8 mouse cellular contexts compared by ENCODE assay signal in genomic region chr8:124284984-124285576, GRCm38 (mm10). TPM values are rescaled to one million over a fixed set of nuclear protein-coding genes. Genes with fewer than 3 reads are reported as not detected.
A peak's percentile ranks its signal among the peaks of the same experiment; 100 is the strongest.
DNase-seq lines count a peak whose midpoint lies in the region; ATAC-seq and TF ChIP-seq lines count a peak whose summit lies in the region.
"Had no signal": no experiment of that assay in that cellular context is flagged by ENCODE, and none has a peak within 500 bp of the region (broad histone marks: within the 10 kb centered on the region; RNA-seq: fewer than 3 reads in every experiment).

No protein-coding gene starts in this region.

- no peak for TF ChIP-seq POLR2A in embryonic fibroblast, embryonic 13.5 days (IDR thresholded peaks at IDR 0.05; ENCODE audit: low read depth, low read length)

- H3K9ac ChIP-seq in limb, embryonic 12.5 days (replicated peaks) = no peak overlapping the region
- H3K9ac ChIP-seq: liver, embryonic 13.5 days had no signal

- no peaks in the 10 kb centered on the region for H3K36me3 ChIP-seq in limb, embryonic 12.5 days
- H3K36me3 ChIP-seq: liver, embryonic 13.5 days had no signal

- peak; percentile 71 for DNase-seq in cerebellum, adult 11-12 months
- peak; percentile 56 to 63 for DNase-seq in heart, postnatal 14 days
- no peak for DNase-seq in layer of hippocampus, adult 9-11 months
- no peak for DNase-seq in embryo, embryonic 11 days
- DNase-seq: liver, embryonic 13.5 days had no signal

- WGBS in limb, embryonic 12.5 days = 58% methylated on average over 9 of the region's 9 CpGs

- ATAC-seq in limb, embryonic 12.5 days (ENCODE audit: insufficient number of reproducible peaks, insufficient read depth, low FRiP score, low TSS enrichment, low read depth) = no peak
- ATAC-seq in frontal cortex, adult (ENCODE audit: low TSS enrichment) = no peak

- no peak for TF ChIP-seq CTCF in embryonic fibroblast, embryonic 13.5 days (IDR thresholded peaks at IDR 0.05; ENCODE audit: borderline replicate concordance, insufficient read depth, low read length)

- H3K4me2 ChIP-seq in limb, embryonic 12.5 days = no peak overlapping the region
- H3K4me2 ChIP-seq: liver, embryonic 13.5 days had no signal

- H3K27me3 ChIP-seq in limb, embryonic 12.5 days = no peaks in the 10 kb centered on the region
- H3K27me3 ChIP-seq: liver, embryonic 13.5 days had no signal

- H3K9me3 ChIP-seq in limb, embryonic 12.5 days = no peaks in the 10 kb centered on the region
- H3K9me3 ChIP-seq: liver, embryonic 13.5 days had no signal

- H3K4me3 ChIP-seq in embryonic fibroblast, embryonic 13.5 days (ENCODE audit: insufficient read depth, low read length) = no peak overlapping the region
- no peak overlapping the region for H3K4me3 ChIP-seq in limb, embryonic 12.5 days (replicated peaks)
- H3K4me3 ChIP-seq: liver, embryonic 13.5 days had no signal

- intact Hi-C loops in heart, postnatal 14 days (cut with DNase I) = loop anchor here (5.0 kb wide), 2 partner anchors 62 to 233 kb away; no protein-coding TSS in a partner anchor

- H3K4me1 ChIP-seq in embryonic fibroblast, embryonic 13.5 days (ENCODE audit: control insufficient read depth, insufficient read depth, low read length) = peaks cover 33% of the 10 kb centered on the region
- peaks cover 49% of the 10 kb centered on the region for H3K4me1 ChIP-seq in limb, embryonic 12.5 days (replicated peaks)

- H3K27ac ChIP-seq in embryonic fibroblast, embryonic 13.5 days (ENCODE audit: insufficient read depth, low read length) = peak overlapping the region; percentile 93
- peak overlapping the region; percentile 84 for H3K27ac ChIP-seq in limb, embryonic 12.5 days
- H3K27ac ChIP-seq: liver, embryonic 13.5 days had no signal

RNA-seq across cellular contexts. Expression of gene Galnt2, which starts 53.9 kb away (rescaled TPM):
- 20.3 and 45.2 TPM in 2 replicates for polyA plus RNA-seq in embryonic fibroblast, embryonic 13.5 days (2011; ENCODE audit: insufficient read length, low read depth, missing spikeins)
- total RNA-seq in heart, postnatal 14 days (2021) = 10 to 100 TPM; 41.9 to 42.7 TPM
- 56.7 and 64.3 TPM in 2 replicates for polyA plus RNA-seq in limb, embryonic 12.5 days (2016; fragmentation: Nextera tagmentation; extraction: Ambion mirVana)

Comparison
In these comparisons a context has a peak if more than half of its experiments do, and no peak if none do; other contexts are left out.
1. DNase-seq: peak in cerebellum, adult 11-12 months (single experiment) and heart, postnatal 14 days (2 of 2); none in layer of hippocampus, adult 9-11 months (single experiment) and embryo, embryonic 11 days (single experiment).